Mouse (Mus musculus): ENCODE results near the gene Erg.

The Erg gene

GRCm38 (mm10) chr16:95440334-95440733 is 146.1 kb downstream of the Erg start:
- no peak for DNase-seq (ENCODE audit: low spot score)

- DNase-seq (ENCODE audit: low spot score) = no peak
Observed at GRCm38 (mm10) chr16:95439794-95440193, 146.6 kb downstream of the Erg start.

- no peak for DNase-seq (ENCODE audit: low spot score)
Observed at GRCm38 (mm10) chr16:95438848-95439540, 147.4 kb downstream of the Erg start.

GRCm38 (mm10) chr16:95436611-95437010 is 149.8 kb downstream of the Erg start:
- no peak for DNase-seq (ENCODE audit: low spot score)

- DNase-seq (ENCODE audit: low spot score) = no peak
Observed at GRCm38 (mm10) chr16:95436051-95436450, 150.3 kb downstream of the Erg start.

- DNase-seq (ENCODE audit: low spot score) = no peak
Observed at GRCm38 (mm10) chr16:95434434-95434833, 152.0 kb downstream of the Erg start.

GRCm38 (mm10) chr16:95432540-95432971 is 153.8 kb downstream of the Erg start:
- DNase-seq (ENCODE audit: low spot score) = no peak

GRCm38 (mm10) chr16:95429851-95430250 is 156.5 kb downstream of the Erg start:
- no peak for DNase-seq (ENCODE audit: low spot score)

GRCm38 (mm10) chr16:95428239-95428638 is 158.2 kb downstream of the Erg start:
- DNase-seq (ENCODE audit: low spot score) = no peak

GRCm38 (mm10) chr16:95427512-95427911 is 158.9 kb downstream of the Erg start:
- no peak for DNase-seq (ENCODE audit: low spot score)

GRCm38 (mm10) chr16:95422658-95423073 is 163.7 kb downstream of the Erg start:
- DNase-seq (ENCODE audit: low spot score) = no peak

- no peak for DNase-seq (ENCODE audit: low spot score)
Observed at GRCm38 (mm10) chr16:95421235-95421886, 165.0 kb downstream of the Erg start.

GRCm38 (mm10) chr16:95415921-95416320 is 170.5 kb downstream of the Erg start:
- DNase-seq (ENCODE audit: low spot score) = no peak

- no peak for DNase-seq (ENCODE audit: low spot score)
Observed at GRCm38 (mm10) chr16:95415372-95415771, 171.0 kb downstream of the Erg start.

- no peak for DNase-seq (ENCODE audit: low spot score)
Observed at GRCm38 (mm10) chr16:95413401-95413959, 172.9 kb downstream of the Erg start.

GRCm38 (mm10) chr16:95408096-95408495 is 178.3 kb downstream of the Erg start:
- no peak for DNase-seq (ENCODE audit: low spot score)

GRCm38 (mm10) chr16:95405496-95405895 is 180.9 kb downstream of the Erg start:
- DNase-seq (ENCODE audit: low spot score) = no peak

- no peak for DNase-seq (ENCODE audit: low spot score)
Observed at GRCm38 (mm10) chr16:95403453-95403852, 182.9 kb downstream of the Erg start.

- DNase-seq (ENCODE audit: low spot score) = no peak
Observed at GRCm38 (mm10) chr16:95401869-95402268, 184.5 kb downstream of the Erg start.

- DNase-seq (ENCODE audit: low spot score) = no peak
Observed at GRCm38 (mm10) chr16:95398761-95399343, 187.5 kb downstream of the Erg start.

- no peak for DNase-seq (ENCODE audit: low spot score)
Observed at GRCm38 (mm10) chr16:95390787-95391186, 195.6 kb downstream of the Erg start.

GRCm38 (mm10) chr16:95388811-95389529 is 197.4 kb downstream of the Erg start:
- DNase-seq (ENCODE audit: low spot score) = no peak

All from ovary, adult 18-20 months (tissue).